Mouse (Mus musculus) hindbrain, embryonic 15.5 days (tissue): Measurements from ENCODE around the gene Nr6a1. TPM values are rescaled to one million over a fixed set of nuclear protein-coding genes. Genes with fewer than 3 reads are reported as not detected.

ENCODE experiments used
- ATAC-seq: fragments of 200-750 bp; cut with Nextera tagmentation; 2 replicates; pipeline ENCODE4 v1.8.0; 2017; ENCODE audit warnings: low read depth, moderate number of reproducible peaks, moderate TSS enrichment; ENCODE audit not compliant: low FRiP score
- H3K27ac ChIP-seq: fragments of 300-500 bp; sonication (generic); replicated peaks from 2 replicates; pipeline ENCODE4 v1.5.1; 2015; ENCODE audit warnings: mild to moderate bottlenecking, inconsistent platforms
- H3K27me3 ChIP-seq: fragments of 300-500 bp; sonication (generic); 2 replicates; pipeline ENCODE4 v1.6.1; 2015; ENCODE audit warnings: control low read depth, inconsistent platforms
- H3K36me3 ChIP-seq: fragments of 300-500 bp; sonication (generic); 2 replicates; pipeline ENCODE4 v1.6.1; 2015; ENCODE audit warnings: control low read depth, inconsistent platforms
- H3K4me1 ChIP-seq: fragments of 300-500 bp; sonication (generic); replicated peaks from 2 replicates; pipeline ENCODE4 v1.6.1; 2015; ENCODE audit warnings: control low read depth, inconsistent platforms
- H3K4me2 ChIP-seq: fragments of 300-500 bp; sonication (generic); 2 replicates; pipeline ENCODE4 v1.6.1; 2015; ENCODE audit warnings: moderate library complexity, mild to moderate bottlenecking, inconsistent platforms
- H3K4me3 ChIP-seq: fragments of 300-500 bp; sonication (generic); 2 replicates; pipeline ENCODE4 v1.5.1; 2015; ENCODE audit warnings: mild to moderate bottlenecking, inconsistent platforms
- H3K9ac ChIP-seq: fragments of 300-500 bp; sonication (generic); 2 replicates; pipeline ENCODE4 v1.6.1; 2015; ENCODE audit warnings: inconsistent platforms
- H3K9me3 ChIP-seq: fragments of 300-500 bp; sonication (generic); 2 replicates; pipeline ENCODE4 v1.6.1; 2016; ENCODE audit warnings: control low read depth, inconsistent platforms
- WGBS: fragments of 180-500 bp; shearing (Covaris S2); methylation state at CpG from one replicate; pipeline ENCODE4 v1.1.7; 2015; 5-methylcytosine and 5-hydroxymethylcytosine counted together
- polyA plus RNA-seq: library from polyadenylated mRNA; unstranded; fragments of >200 nt; fragmentation: Nextera tagmentation; extraction: Ambion mirVana; gene quantifications from 2 replicates; pipeline ENCODE4 v1.2.1, GENCODE M21; 2015

The Nr6a1 gene
- polyA plus RNA-seq, 1 experiment from 2014 or later, result 2.1 TPM

DNA sequence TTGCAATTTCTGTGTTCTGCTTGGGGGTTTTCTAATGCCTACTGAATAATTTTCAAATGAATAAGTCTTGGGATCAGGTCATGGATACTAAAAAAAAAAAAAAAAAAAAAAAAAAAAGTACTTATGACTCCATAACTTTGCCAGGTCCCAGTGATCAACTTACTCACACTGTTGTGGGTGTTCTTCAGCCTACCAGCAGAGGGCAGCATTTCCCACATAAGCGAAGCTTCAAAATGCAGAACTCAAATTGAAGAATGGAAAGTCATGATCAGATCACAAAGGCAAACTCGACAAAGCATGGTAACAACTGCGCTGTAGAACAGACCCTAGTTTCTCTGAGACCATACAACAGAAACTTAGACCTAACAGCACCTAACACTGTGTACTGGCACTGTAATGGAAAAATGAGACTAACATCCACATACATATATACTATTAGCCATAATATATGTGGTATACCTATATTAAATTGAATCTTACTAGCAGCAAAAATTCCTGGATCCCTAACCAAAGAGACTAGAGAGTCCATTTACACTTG, 130.3 kb downstream of the Nr6a1 start:
- no peaks in the 10 kb centered on the region for H3K4me1 ChIP-seq
- WGBS, result 11% methylated on average over 3 of the region's 3 CpGs
- H3K27ac ChIP-seq, result no peak overlapping the region
- H3K9me3 ChIP-seq, result no peaks in the 10 kb centered on the region
- no peaks in the 10 kb centered on the region for H3K36me3 ChIP-seq
- H3K9ac ChIP-seq, result no peak overlapping the region
- peak; percentile 48; the same call in 1 of the 2 replicates for ATAC-seq
- peak overlapping the region; percentile 35 for H3K4me2 ChIP-seq
- no peak overlapping the region for H3K4me3 ChIP-seq
- H3K27me3 ChIP-seq, result no peaks in the 10 kb centered on the region

DNA sequence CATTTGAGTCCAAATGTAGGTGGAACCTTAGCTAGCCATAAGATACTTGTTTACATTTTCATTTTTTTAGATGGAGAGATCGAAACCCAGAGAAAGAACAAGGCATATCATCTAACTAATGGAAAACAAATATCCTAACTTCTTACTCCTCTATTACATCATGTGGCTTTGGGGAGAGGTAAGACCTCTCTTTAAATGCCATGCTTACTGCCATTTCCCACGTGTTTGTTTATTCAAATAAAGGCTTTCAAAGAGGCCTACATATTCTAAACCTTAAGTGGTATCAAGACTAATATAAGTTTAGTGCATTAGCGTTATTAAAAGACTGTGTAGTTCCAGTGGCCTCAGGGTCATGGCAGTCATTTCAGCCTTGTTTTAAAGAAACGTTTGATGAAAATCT, 140.2 kb downstream of the Nr6a1 start:
- no peaks in the 10 kb centered on the region for H3K36me3 ChIP-seq
- H3K4me3 ChIP-seq, result no peak overlapping the region
- no peak overlapping the region for H3K4me2 ChIP-seq
- ATAC-seq, result no peak
- H3K4me1 ChIP-seq, result peaks cover 8% of the 10 kb centered on the region
- no peak overlapping the region for H3K9ac ChIP-seq
- H3K27me3 ChIP-seq, result no peaks in the 10 kb centered on the region
- H3K27ac ChIP-seq, result no peak overlapping the region
- 59% methylated on average over 4 of the region's 4 CpGs for WGBS
- H3K9me3 ChIP-seq, result no peaks in the 10 kb centered on the region

DNA sequence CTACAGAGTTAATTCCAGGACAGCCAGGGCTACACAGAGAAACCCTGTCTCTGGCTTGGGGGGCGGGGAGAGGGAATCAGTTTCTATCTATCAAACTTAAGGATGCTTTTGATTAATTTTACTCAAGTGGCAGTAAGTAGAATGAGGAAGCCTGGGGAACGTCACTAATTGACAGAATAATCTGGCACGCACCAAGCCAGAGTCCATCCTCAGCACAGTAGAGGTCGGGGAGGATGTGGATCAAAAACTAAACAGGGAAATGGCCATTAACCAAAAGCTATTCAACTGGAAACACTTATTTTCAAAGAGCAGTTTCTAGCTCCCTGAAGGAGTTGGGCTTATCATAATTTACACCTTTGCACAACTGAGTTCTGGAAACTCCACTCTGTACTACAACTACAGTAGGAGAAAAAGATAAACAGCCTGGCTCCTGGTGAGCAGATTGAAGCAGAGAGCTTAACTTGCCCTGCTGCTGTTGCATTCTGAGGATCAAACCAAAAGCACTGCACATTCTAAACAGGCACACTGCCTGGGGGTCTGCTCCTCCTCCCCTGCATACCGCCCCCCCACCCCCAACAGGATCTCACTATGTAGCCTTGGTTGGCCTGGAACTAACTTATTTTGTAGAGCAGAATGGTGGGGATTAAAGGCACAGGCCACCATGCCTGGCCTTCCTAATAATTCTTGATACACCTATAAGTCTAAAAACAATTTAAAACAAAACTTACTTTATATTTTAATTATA, 141.1 kb downstream of the Nr6a1 start:
- Histone ChIP-seq H3K27ac (no peak overlapping the region), H3K9ac (no peak overlapping the region), H3K4me2 (no peak overlapping the region), H3K27me3 (no peaks in the 10 kb centered on the region), H3K36me3 (no peaks in the 10 kb centered on the region), H3K4me1 (peaks cover 13% of the 10 kb centered on the region), H3K9me3 (no peaks in the 10 kb centered on the region), H3K4me3 (no peak overlapping the region)
- whole genome bisulfite sequencing, result 34% methylated on average over 5 of the region's 5 CpGs
- no peak for ATAC-seq

DNA sequence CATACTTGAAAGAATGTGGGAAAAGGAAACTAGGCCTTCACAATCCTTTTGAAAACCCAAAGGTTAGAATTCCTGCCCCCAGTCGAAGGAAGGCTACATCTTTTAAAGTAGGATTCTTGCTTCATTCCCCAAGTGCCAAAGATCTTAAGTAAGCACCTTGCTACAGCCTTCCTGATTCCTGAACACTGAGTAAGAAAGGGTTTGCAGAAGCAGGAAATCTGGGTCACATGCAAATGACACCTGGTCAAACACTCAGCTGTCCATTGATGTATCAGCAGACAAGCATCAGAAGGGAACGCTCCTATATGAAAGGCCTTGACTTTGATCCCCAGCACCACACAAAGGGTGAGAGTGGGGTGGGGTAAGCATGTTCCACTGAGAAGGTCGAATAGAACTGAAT, 142.4 kb downstream of the Nr6a1 start:
- WGBS, result 46% methylated on average over 3 of the region's 3 CpGs
- H3K4me2 ChIP-seq, result no peak overlapping the region
- H3K36me3 ChIP-seq, result no peaks in the 10 kb centered on the region
- H3K27ac ChIP-seq, result no peak overlapping the region
- no peaks in the 10 kb centered on the region for H3K9me3 ChIP-seq
- no peak for ATAC-seq
- H3K9ac ChIP-seq, result no peak overlapping the region
- no peaks in the 10 kb centered on the region for H3K27me3 ChIP-seq
- peaks cover 13% of the 10 kb centered on the region for H3K4me1 ChIP-seq
- H3K4me3 ChIP-seq, result no peak overlapping the region

DNA sequence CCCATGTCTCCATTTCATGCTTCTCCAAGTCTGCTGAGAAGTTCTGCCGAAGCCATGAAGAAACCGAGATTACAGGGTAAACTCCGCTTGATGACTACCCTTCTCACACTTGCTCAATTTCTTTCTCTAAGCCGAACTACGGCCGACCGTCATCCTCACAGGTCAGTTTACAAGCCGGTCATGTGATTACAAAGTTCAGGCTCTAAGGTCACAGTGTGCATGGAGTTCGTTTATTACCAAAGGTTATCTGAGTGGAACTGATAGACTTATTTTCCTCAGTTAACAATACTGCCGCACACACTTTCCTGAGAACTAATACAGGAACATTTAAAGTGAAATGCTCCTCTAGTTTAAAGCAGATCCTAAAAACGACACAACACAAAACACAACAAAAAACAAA, 143.1 kb downstream of the Nr6a1 start:
- no peak overlapping the region for H3K9ac ChIP-seq

GRCm38 (mm10) chr2:38783364-38783763, 144.1 kb downstream of the Nr6a1 start:
- Histone ChIP-seq H3K9me3 (no peaks in the 10 kb centered on the region), H3K27me3 (no peaks in the 10 kb centered on the region), H3K4me2 (no peak overlapping the region), H3K36me3 (no peaks in the 10 kb centered on the region), H3K27ac (no peak overlapping the region), H3K9ac (no peak overlapping the region), H3K4me3 (no peak overlapping the region), H3K4me1 (peaks cover 13% of the 10 kb centered on the region)
- no peak for ATAC-seq
- 28% methylated on average over 5 of the region's 5 CpGs for WGBS

More for the DNA sequence above, 143.1 kb downstream of the Nr6a1 start:
- Histone ChIP-seq H3K4me3 (no peak overlapping the region), H3K27ac (no peak overlapping the region), H3K36me3 (no peaks in the 10 kb centered on the region), H3K4me2 (no peak overlapping the region), H3K27me3 (no peaks in the 10 kb centered on the region), H3K4me1 (peaks cover 13% of the 10 kb centered on the region), H3K9me3 (no peaks in the 10 kb centered on the region)
- 19% methylated on average over 11 of the region's 11 CpGs for WGBS
- ATAC-seq, result no peak

- Histone ChIP-seq H3K27me3 (no peaks in the 10 kb centered on the region), H3K4me2 (0 out of 2 replicates have a peak overlapping the region, but pooled peaks have one; percentile 30), H3K9me3 (no peaks in the 10 kb centered on the region), H3K4me1 (peaks cover 13% of the 10 kb centered on the region), H3K9ac (no peak overlapping the region), H3K4me3 (no peak overlapping the region), H3K27ac (no peak overlapping the region), H3K36me3 (no peaks in the 10 kb centered on the region)
- WGBS, result 4% methylated on average over 1 of the region's 1 CpGs
- no peak for ATAC-seq
These were observed 144.8 kb downstream of the Nr6a1 start for GRCm38 (mm10) chr2:38782731-38783130.

- H3K27ac ChIP-seq, result peak overlapping the region; percentile 57
- peaks cover 13% of the 10 kb centered on the region for H3K4me1 ChIP-seq
- H3K9ac ChIP-seq, result no peak overlapping the region
- WGBS, result 7% methylated on average over 6 of the region's 6 CpGs
- H3K4me3 ChIP-seq, result no peak overlapping the region
- peak overlapping the region; percentile 30; the same call in 1 of the 2 replicates for H3K4me2 ChIP-seq
- H3K9me3 ChIP-seq, result no peaks in the 10 kb centered on the region
- no peaks in the 10 kb centered on the region for H3K27me3 ChIP-seq
- H3K36me3 ChIP-seq, result no peaks in the 10 kb centered on the region
- ATAC-seq, result no peak
These were observed 145.4 kb downstream of the Nr6a1 start for GRCm38 (mm10) chr2:38781945-38782720.

DNA sequence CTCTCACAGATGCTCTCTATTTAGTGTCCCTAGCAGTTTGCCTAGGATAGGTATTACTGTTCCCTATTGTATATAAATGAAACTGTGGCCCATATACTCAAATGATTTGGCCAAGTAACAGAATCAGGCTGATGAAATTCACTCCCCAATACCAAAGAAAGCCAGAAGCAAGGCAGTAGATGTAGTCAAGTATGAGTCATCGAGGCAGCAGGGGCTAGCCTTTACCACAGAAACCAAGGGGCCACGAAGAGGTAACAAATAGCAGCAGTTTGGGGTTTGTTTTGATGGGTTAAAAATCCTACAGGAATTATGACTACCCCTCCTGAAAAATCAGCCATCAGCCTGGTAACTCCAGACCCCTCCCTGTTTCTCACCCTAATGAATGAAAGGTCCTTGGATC, 147.5 kb downstream of the Nr6a1 start:
- H3K27me3 ChIP-seq, result no peaks in the 10 kb centered on the region
- WGBS, result 88% methylated on average over 2 of the region's 2 CpGs
- no peak for ATAC-seq
- no peak overlapping the region for H3K9ac ChIP-seq
- no peaks in the 10 kb centered on the region for H3K9me3 ChIP-seq
- H3K4me3 ChIP-seq, result no peak overlapping the region
- H3K27ac ChIP-seq, result no peak overlapping the region
- no peak overlapping the region for H3K4me2 ChIP-seq
- peaks cover 13% of the 10 kb centered on the region for H3K4me1 ChIP-seq
- H3K36me3 ChIP-seq, result no peaks in the 10 kb centered on the region

- H3K9me3 ChIP-seq, result no peaks in the 10 kb centered on the region
- H3K36me3 ChIP-seq, result no peaks in the 10 kb centered on the region
- no peak overlapping the region for H3K9ac ChIP-seq
- no peak for ATAC-seq
- H3K4me2 ChIP-seq, result no peak overlapping the region
- WGBS, result 86% methylated on average over 2 of the region's 2 CpGs
- peaks cover 5% of the 10 kb centered on the region for H3K4me1 ChIP-seq
- no peak overlapping the region for H3K4me3 ChIP-seq
- H3K27ac ChIP-seq, result no peak overlapping the region
- no peaks in the 10 kb centered on the region for H3K27me3 ChIP-seq
These were observed 150.2 kb downstream of the Nr6a1 start for GRCm38 (mm10) chr2:38777326-38777725.

DNA sequence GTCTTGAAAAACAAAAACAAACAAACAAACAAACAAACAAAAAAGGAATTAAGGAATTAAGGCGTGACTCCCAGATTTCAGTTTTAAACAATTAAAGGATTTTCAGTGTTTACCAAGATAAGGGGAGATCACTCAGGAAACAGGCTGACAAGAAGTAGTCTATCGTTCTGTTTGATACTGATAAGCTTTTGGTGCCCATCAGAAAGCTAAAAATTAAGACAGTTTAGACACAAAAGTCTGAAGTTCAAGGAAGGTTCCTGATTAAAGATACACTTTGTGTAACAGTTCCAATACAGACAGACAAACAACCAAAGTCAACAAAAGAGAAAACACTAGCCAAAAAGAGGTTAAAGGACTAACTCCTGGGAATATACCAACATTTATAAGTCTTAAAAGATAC, 152.6 kb downstream of the Nr6a1 start:
- H3K4me1 ChIP-seq, result no peaks in the 10 kb centered on the region
- no peak for ATAC-seq
- no peak overlapping the region for H3K9ac ChIP-seq
- H3K27ac ChIP-seq, result no peak overlapping the region
- no peak overlapping the region for H3K4me2 ChIP-seq
- 90% methylated on average over 2 of the region's 2 CpGs for WGBS
- no peak overlapping the region for H3K4me3 ChIP-seq
- H3K36me3 ChIP-seq, result no peaks in the 10 kb centered on the region
- H3K9me3 ChIP-seq, result no peaks in the 10 kb centered on the region
- no peaks in the 10 kb centered on the region for H3K27me3 ChIP-seq

DNA sequence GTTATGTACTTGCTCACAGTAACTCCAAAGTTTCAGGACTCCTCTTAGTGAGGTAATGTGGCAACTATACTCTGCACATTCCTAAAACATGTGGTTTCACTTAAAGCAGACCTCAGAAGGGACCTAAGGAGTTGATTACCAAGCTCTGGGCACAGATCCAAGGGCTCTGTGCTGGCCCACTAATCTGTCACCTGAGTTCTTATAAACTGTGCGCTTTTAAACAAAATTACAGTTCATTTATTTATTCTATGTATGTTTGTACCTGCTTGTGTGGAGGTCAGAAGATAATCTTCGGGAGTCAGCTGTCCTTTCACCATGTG, 156.1 kb downstream of the Nr6a1 start:
- ATAC-seq, result no peak
- Histone ChIP-seq H3K27me3 (no peaks in the 10 kb centered on the region), H3K36me3 (no peaks in the 10 kb centered on the region), H3K9ac (no peak overlapping the region), H3K27ac (no peak overlapping the region), H3K9me3 (no peaks in the 10 kb centered on the region), H3K4me1 (no peaks in the 10 kb centered on the region), H3K4me2 (no peak overlapping the region), H3K4me3 (no peak overlapping the region)
- 80% methylated on average over 2 of the region's 2 CpGs for WGBS
